Mouse (Mus musculus): ENCODE measurements around the gene Ehd2. TPM values are rescaled to one million over a fixed set of nuclear protein-coding genes. Genes with fewer than 3 reads are reported as not detected.
A peak's percentile ranks its signal among the peaks of the same experiment; 100 is the strongest.

The Ehd2 gene
- polyA plus RNA-seq, 1 experiment from 2014 or later = 76.3 TPM

- Histone ChIP-seq H3K27ac (ENCODE audit: low read length) (peak overlapping the region; percentile 97), H3K27me3 (ENCODE audit: control insufficient read depth, insufficient read depth, low read length) (no peaks in the 10 kb centered on the region), H3K9me3 (replicated peaks; ENCODE audit: control insufficient read depth, low read length) (no peaks in the 10 kb centered on the region), H3K4me2 (ENCODE audit: low read depth, low read length) (peak overlapping the region; percentile 94), H3K4me3 (replicated peaks; ENCODE audit: low read length) (peak overlapping the region; percentile 79), H3K4me1 (ENCODE audit: control insufficient read depth, insufficient read depth, low read length) (peaks cover 22% of the 10 kb centered on the region), H3K36me3 (ENCODE audit: control insufficient read depth, insufficient read depth, low read length) (peaks cover 24% of the 10 kb centered on the region), H3K9ac (ENCODE audit: low read length) (peak overlapping the region; percentile 90)
- ATAC-seq (ENCODE audit: insufficient read depth, low FRiP score) = no peak
- 6% methylated on average over 8 of the region's 8 CpGs for WGBS
Measured at GRCm38 (mm10) chr7:15945211-15945610, 22.2 kb downstream of the Ehd2 start.

DNA sequence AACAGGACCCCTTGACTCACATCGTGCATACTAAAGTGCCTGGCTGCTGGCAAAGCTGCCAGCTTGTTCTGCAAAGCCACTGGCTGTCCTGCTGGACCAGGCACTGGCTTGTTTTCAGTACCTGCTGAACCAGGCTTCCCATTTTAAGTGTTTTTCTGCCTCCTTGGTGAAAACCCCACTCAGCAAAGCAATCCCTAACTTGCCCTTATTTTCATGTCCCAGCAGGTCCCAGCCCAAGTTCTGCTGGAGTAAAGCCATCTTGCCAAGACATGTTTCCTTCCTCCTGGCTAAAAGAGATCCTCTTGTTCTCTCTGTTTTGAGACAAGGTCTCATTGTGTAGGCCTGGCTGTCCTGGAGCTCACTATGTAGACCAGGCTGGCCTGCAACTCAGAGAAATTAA, 23.1 kb downstream of the Ehd2 start:
- Histone ChIP-seq H3K36me3 (ENCODE audit: control insufficient read depth, insufficient read depth, low read length) (peaks cover 19% of the 10 kb centered on the region), H3K4me1 (ENCODE audit: control insufficient read depth, insufficient read depth, low read length) (peaks cover 22% of the 10 kb centered on the region), H3K9ac (ENCODE audit: low read length) (peak overlapping the region; percentile 40; the same call in 1 of the 2 replicates), H3K9me3 (replicated peaks; ENCODE audit: control insufficient read depth, low read length) (no peaks in the 10 kb centered on the region), H3K4me2 (ENCODE audit: low read depth, low read length) (peak overlapping the region; percentile 94; the same call in 1 of the 2 replicates), H3K4me3 (replicated peaks; ENCODE audit: low read length) (peak overlapping the region; percentile 14; the same call in 1 of the 2 replicates), H3K27ac (ENCODE audit: low read length) (peak overlapping the region; percentile 97), H3K27me3 (ENCODE audit: control insufficient read depth, insufficient read depth, low read length) (no peaks in the 10 kb centered on the region)
- WGBS = 88% methylated on average over 1 of the region's 1 CpGs
- no peak for ATAC-seq (ENCODE audit: insufficient read depth, low FRiP score)

- Histone ChIP-seq H3K27me3 (ENCODE audit: control insufficient read depth, insufficient read depth, low read length) (no peaks in the 10 kb centered on the region), H3K36me3 (ENCODE audit: control insufficient read depth, insufficient read depth, low read length) (peaks cover 40% of the 10 kb centered on the region), H3K4me1 (ENCODE audit: control insufficient read depth, insufficient read depth, low read length) (no peaks in the 10 kb centered on the region; the same call in 1 of the 2 replicates), H3K27ac (ENCODE audit: low read length) (no peak overlapping the region), H3K4me2 (ENCODE audit: low read depth, low read length) (no peak overlapping the region), H3K9me3 (replicated peaks; ENCODE audit: control insufficient read depth, low read length) (no peaks in the 10 kb centered on the region), H3K9ac (ENCODE audit: low read length) (no peak overlapping the region), H3K4me3 (replicated peaks; ENCODE audit: low read length) (no peak overlapping the region)
- WGBS = 94% methylated on average over 3 of the region's 3 CpGs
- no peak for ATAC-seq (ENCODE audit: insufficient read depth, low FRiP score)
Measured at GRCm38 (mm10) chr7:15938621-15939020, 28.7 kb downstream of the Ehd2 start.

- no peak overlapping the region for H3K4me2 ChIP-seq (ENCODE audit: low read depth, low read length)
- WGBS = 85% methylated on average over 5 of the region's 5 CpGs
- H3K4me1 ChIP-seq (ENCODE audit: control insufficient read depth, insufficient read depth, low read length) = no peaks in the 10 kb centered on the region
- H3K27me3 ChIP-seq (ENCODE audit: control insufficient read depth, insufficient read depth, low read length) = no peaks in the 10 kb centered on the region
- ATAC-seq (ENCODE audit: insufficient read depth, low FRiP score) = no peak
- no peaks in the 10 kb centered on the region for H3K9me3 ChIP-seq (replicated peaks; ENCODE audit: control insufficient read depth, low read length)
- peaks cover 40% of the 10 kb centered on the region for H3K36me3 ChIP-seq (ENCODE audit: control insufficient read depth, insufficient read depth, low read length)
- no peak overlapping the region for H3K4me3 ChIP-seq (replicated peaks; ENCODE audit: low read length)
- H3K9ac ChIP-seq (ENCODE audit: low read length) = no peak overlapping the region
- no peak overlapping the region for H3K27ac ChIP-seq (ENCODE audit: low read length)
Measured at GRCm38 (mm10) chr7:15937491-15937890, 29.9 kb downstream of the Ehd2 start.

DNA sequence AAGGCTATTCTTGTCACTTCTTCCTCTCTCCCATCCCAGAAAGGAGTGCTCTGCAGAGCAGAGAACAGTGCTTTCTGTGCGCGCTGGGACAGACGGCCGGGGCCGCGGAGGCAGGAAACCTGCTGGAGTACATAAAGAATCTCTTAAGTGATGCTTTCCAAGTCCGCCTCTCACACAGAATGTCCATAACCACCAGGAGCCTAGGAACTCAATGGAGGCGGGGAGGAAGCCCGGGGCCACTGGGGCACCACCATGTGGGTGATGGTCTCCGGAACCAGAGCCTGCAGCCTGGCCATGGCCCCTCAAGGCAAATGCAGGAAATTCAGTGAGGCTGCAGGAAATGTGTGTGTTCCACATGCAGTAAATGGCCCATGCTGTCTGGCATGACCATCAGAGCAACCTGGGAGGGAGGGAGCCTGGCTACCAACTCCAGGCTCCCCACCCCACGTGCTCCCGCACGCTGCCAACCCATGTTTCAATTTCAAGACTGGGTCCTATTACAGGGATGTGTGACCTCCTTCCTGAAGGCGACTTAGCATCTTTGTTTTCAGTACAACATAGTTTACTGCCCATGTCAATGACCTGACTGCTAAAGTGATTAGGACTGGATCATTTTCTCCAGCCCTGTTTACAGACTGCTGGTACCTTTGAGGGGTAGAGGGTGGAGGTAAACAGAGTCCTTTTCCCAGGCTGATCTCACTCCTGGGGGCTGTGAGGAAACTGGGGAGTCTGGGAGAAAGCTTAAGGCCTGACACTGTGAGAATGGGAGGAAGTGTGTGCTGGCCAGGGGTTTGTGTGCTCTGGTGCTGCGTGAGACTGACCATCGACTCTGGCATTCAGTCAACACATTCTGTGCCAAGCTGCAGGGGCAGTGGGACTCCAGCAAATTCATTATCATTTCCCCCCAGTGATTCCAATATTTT, 33.7 kb downstream of the Ehd2 start:
- Histone ChIP-seq H3K4me1 (ENCODE audit: control insufficient read depth, insufficient read depth, low read length) (no peaks in the 10 kb centered on the region), H3K27me3 (ENCODE audit: control insufficient read depth, insufficient read depth, low read length) (no peaks in the 10 kb centered on the region), H3K9me3 (replicated peaks; ENCODE audit: control insufficient read depth, low read length) (no peaks in the 10 kb centered on the region), H3K4me2 (ENCODE audit: low read depth, low read length) (no peak overlapping the region), H3K4me3 (replicated peaks; ENCODE audit: low read length) (no peak overlapping the region), H3K27ac (ENCODE audit: low read length) (peak overlapping the region; percentile 28), H3K9ac (ENCODE audit: low read length) (no peak overlapping the region), H3K36me3 (ENCODE audit: control insufficient read depth, insufficient read depth, low read length) (peaks cover 17% of the 10 kb centered on the region)
- ATAC-seq (ENCODE audit: insufficient read depth, low FRiP score) = peak; percentile 58; the same call in 1 of the 2 replicates
- WGBS = 56% methylated on average over 16 of the region's 16 CpGs

DNA sequence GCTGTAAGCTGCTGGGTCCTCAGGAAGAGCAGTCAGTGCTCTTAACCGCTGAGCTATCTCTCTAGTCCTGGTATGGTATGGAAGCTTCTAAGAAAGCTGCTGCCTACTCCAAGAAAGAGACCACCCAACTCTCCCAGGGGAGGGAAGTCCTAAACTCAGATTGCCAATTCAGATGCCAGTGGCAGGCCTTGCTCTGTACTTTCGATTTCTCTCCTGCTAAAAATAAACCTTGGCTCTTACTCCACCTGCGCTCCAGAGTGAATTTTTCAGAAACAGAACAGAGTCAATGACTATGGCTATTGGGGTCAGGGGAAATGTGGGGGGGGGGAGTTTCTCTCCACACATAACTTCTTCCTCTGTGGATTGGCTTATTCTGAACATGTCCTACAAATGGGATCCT, 35.7 kb downstream of the Ehd2 start:
- 59% methylated on average over 3 of the region's 3 CpGs for WGBS
- Histone ChIP-seq H3K36me3 (ENCODE audit: control insufficient read depth, insufficient read depth, low read length) (0 out of 2 replicates have a peak, but pooled peaks cover under 1% of the 10 kb centered on the region), H3K9me3 (replicated peaks; ENCODE audit: control insufficient read depth, low read length) (no peaks in the 10 kb centered on the region), H3K9ac (ENCODE audit: low read length) (no peak overlapping the region), H3K4me2 (ENCODE audit: low read depth, low read length) (no peak overlapping the region), H3K27ac (ENCODE audit: low read length) (no peak overlapping the region), H3K4me1 (ENCODE audit: control insufficient read depth, insufficient read depth, low read length) (no peaks in the 10 kb centered on the region), H3K27me3 (ENCODE audit: control insufficient read depth, insufficient read depth, low read length) (no peaks in the 10 kb centered on the region), H3K4me3 (replicated peaks; ENCODE audit: low read length) (no peak overlapping the region)
- ATAC-seq (ENCODE audit: insufficient read depth, low FRiP score) = no peak

GRCm38 (mm10) chr7:15930543-15930942, 36.8 kb downstream of the Ehd2 start:
- Histone ChIP-seq H3K27me3 (ENCODE audit: control insufficient read depth, insufficient read depth, low read length) (no peaks in the 10 kb centered on the region), H3K27ac (ENCODE audit: low read length) (no peak overlapping the region), H3K9me3 (replicated peaks; ENCODE audit: control insufficient read depth, low read length) (no peaks in the 10 kb centered on the region), H3K4me2 (ENCODE audit: low read depth, low read length) (no peak overlapping the region), H3K9ac (ENCODE audit: low read length) (no peak overlapping the region), H3K4me3 (replicated peaks; ENCODE audit: low read length) (no peak overlapping the region), H3K4me1 (ENCODE audit: control insufficient read depth, insufficient read depth, low read length) (no peaks in the 10 kb centered on the region), H3K36me3 (ENCODE audit: control insufficient read depth, insufficient read depth, low read length) (no peaks in the 10 kb centered on the region)
- ATAC-seq (ENCODE audit: insufficient read depth, low FRiP score) = no peak
- 67% methylated on average over 2 of the region's 2 CpGs for WGBS

- Histone ChIP-seq H3K27ac (ENCODE audit: low read length) (no peak overlapping the region), H3K4me1 (ENCODE audit: control insufficient read depth, insufficient read depth, low read length) (no peaks in the 10 kb centered on the region)
- WGBS = 28% methylated on average over 4 of the region's 4 CpGs
Measured at GRCm38 (mm10) chr7:15929910-15930309, 37.5 kb downstream of the Ehd2 start.

GRCm38 (mm10) chr7:15922220-15922773, 45.1 kb downstream of the Ehd2 start, which contains the start of gene Selenow:
Gene Selenow (minus strand): TSS chr7:15922402.
- WGBS = 0% methylated on average over 33 of the region's 33 CpGs
- H3K9ac ChIP-seq (ENCODE audit: low read length) = peak within 1 kb of the TSS; percentile 87
- peak; percentile 95 for ATAC-seq (ENCODE audit: insufficient read depth, low FRiP score)
- H3K9me3 ChIP-seq (replicated peaks; ENCODE audit: control insufficient read depth, low read length) = no peaks in the 10 kb centered on the region
- peak within 1 kb of the TSS; percentile 82 for H3K4me2 ChIP-seq (ENCODE audit: low read depth, low read length)
- H3K27ac ChIP-seq (ENCODE audit: low read length) = peak within 1 kb of the TSS; percentile 72
- H3K27me3 ChIP-seq (ENCODE audit: control insufficient read depth, insufficient read depth, low read length) = no peaks in the 10 kb centered on the region
- H3K36me3 ChIP-seq (ENCODE audit: control insufficient read depth, insufficient read depth, low read length) = peaks cover 9% of the 10 kb centered on the region; the same call in 1 of the 2 replicates
- peaks cover 12% of the 10 kb centered on the region for H3K4me1 ChIP-seq (ENCODE audit: control insufficient read depth, insufficient read depth, low read length)
- H3K4me3 ChIP-seq (replicated peaks; ENCODE audit: low read length) = peak within 1 kb of the TSS; percentile 89

More at GRCm38 (mm10) chr7:15929910-15930309, 37.5 kb downstream of the Ehd2 start:
- H3K4me2 ChIP-seq (ENCODE audit: low read depth, low read length) = no peak overlapping the region
- no peaks in the 10 kb centered on the region for H3K27me3 ChIP-seq (ENCODE audit: control insufficient read depth, insufficient read depth, low read length)
- H3K9ac ChIP-seq (ENCODE audit: low read length) = no peak overlapping the region
- no peak overlapping the region for H3K4me3 ChIP-seq (replicated peaks; ENCODE audit: low read length)
- H3K9me3 ChIP-seq (replicated peaks; ENCODE audit: control insufficient read depth, low read length) = no peaks in the 10 kb centered on the region
- no peaks in the 10 kb centered on the region for H3K36me3 ChIP-seq (ENCODE audit: control insufficient read depth, insufficient read depth, low read length)
- ATAC-seq (ENCODE audit: insufficient read depth, low FRiP score) = peak; percentile 45; the same call in 1 of the 2 replicates

All from stomach, embryonic 16.5 days (tissue).